10 mouse cellular contexts compared by ENCODE assay signal in genomic region chr8:124720133-124720532, GRCm38 (mm10). TPM values are rescaled to one million over a fixed set of nuclear protein-coding genes. Genes with fewer than 3 reads are reported as not detected.
A peak's percentile ranks its signal among the peaks of the same experiment; 100 is the strongest.
DNase-seq lines count a peak whose midpoint lies in the region; ATAC-seq and TF ChIP-seq lines count a peak whose summit lies in the region.
"Had no signal": no experiment of that assay in that cellular context is flagged by ENCODE, and none has a peak within 500 bp of the region (broad histone marks: within the 10 kb centered on the region; RNA-seq: fewer than 3 reads in every experiment).

No protein-coding gene starts in this region.

- peak overlapping the region; percentile 97; the same call in 1 of the 2 replicates for H3K4me3 ChIP-seq in lung, embryonic 15.5 days
- no peak overlapping the region for H3K4me3 ChIP-seq in hindbrain, postnatal 0 days (ENCODE audit: low read length)

- no peak for ATAC-seq in lung, embryonic 15.5 days (ENCODE audit: borderline replicate concordance, extremely low read depth, low FRiP score, low TSS enrichment)
- ATAC-seq in hindbrain, postnatal 0 days = no peak

- peaks cover 23% of the 10 kb centered on the region for H3K4me1 ChIP-seq in lung, embryonic 15.5 days
- peaks cover 16% of the 10 kb centered on the region for H3K4me1 ChIP-seq in hindbrain, postnatal 0 days (ENCODE audit: insufficient read depth, low read length)

- no peaks in the 10 kb centered on the region for H3K9me3 ChIP-seq in lung, embryonic 15.5 days
- no peaks in the 10 kb centered on the region for H3K9me3 ChIP-seq in hindbrain, postnatal 0 days (ENCODE audit: low read length)

- H3K27ac ChIP-seq in lung, embryonic 15.5 days = no peak overlapping the region
- H3K27ac ChIP-seq in hindbrain, postnatal 0 days = no peak overlapping the region

- no peaks in the 10 kb centered on the region for H3K36me3 ChIP-seq in lung, embryonic 15.5 days
- H3K36me3 ChIP-seq in hindbrain, postnatal 0 days (ENCODE audit: insufficient read depth, low read length) = no peaks in the 10 kb centered on the region; the same call in 1 of the 2 replicates

- peak overlapping the region; percentile 74 for H3K4me2 ChIP-seq in lung, embryonic 15.5 days
- no peak overlapping the region for H3K4me2 ChIP-seq in hindbrain, postnatal 0 days (ENCODE audit: low read depth, low read length)

- WGBS in lung, embryonic 15.5 days = 78% methylated on average over 7 of the region's 7 CpGs
- WGBS in hindbrain, postnatal 0 days = 82% methylated on average over 7 of the region's 7 CpGs

- peak; percentile 49; the same call in 1 of the 2 replicates for TF ChIP-seq CTCF in hindbrain, postnatal 0 days (IDR thresholded peaks at IDR 0.05; ENCODE audit: low read depth)

- H3K27me3 ChIP-seq in lung, embryonic 15.5 days = no peaks in the 10 kb centered on the region
- no peaks in the 10 kb centered on the region for H3K27me3 ChIP-seq in hindbrain, postnatal 0 days (ENCODE audit: insufficient read depth, low read length)

- H3K9ac ChIP-seq in lung, embryonic 15.5 days = no peak overlapping the region
- H3K9ac ChIP-seq in hindbrain, postnatal 0 days (replicated peaks; ENCODE audit: low read length) = no peak overlapping the region

- peak; percentile 28 for DNase-seq in cerebellum, adult 9-10 months
- no peak for DNase-seq in cerebellum, postnatal 36 days
- no peak for DNase-seq in lung, postnatal 10 days
- no peak for DNase-seq in hindbrain, postnatal 0 days (ENCODE audit: low spot score)
- peak; percentile 28 for DNase-seq in thymus, postnatal 0 days (ENCODE audit: low spot score)
- DNase-seq in c-Kit-positive CD71-positive TER-119-positive erythroid progenitor cells, embryonic 14.5 days (ENCODE audit: low spot score) = no peak
- no peak for DNase-seq in gastrocnemius, postnatal 10 days

RNA-seq across cellular contexts. Expression of gene Ttc13, which starts 1.6 kb away (rescaled TPM):
- 47.0 and 49.7 TPM in 2 replicates for polyA plus RNA-seq in lung, embryonic 15.5 days (2015; fragmentation: Nextera tagmentation; extraction: Ambion mirVana)
- total RNA-seq in hindbrain, postnatal 0 days (2014; rRNA removed) = 63.1 and 64.2 TPM in 2 replicates
- polyA plus RNA-seq in hindbrain, postnatal 0 days (2015; fragmentation: Nextera tagmentation; extraction: Ambion mirVana) = 57.5 and 58.6 TPM in 2 replicates
- 50.8 and 54.3 TPM in 2 replicates for polyA plus RNA-seq in thymus, postnatal 0 days (2015; fragmentation: Nextera tagmentation; extraction: Ambion mirVana)
- total RNA-seq in gastrocnemius, postnatal 10 days (2021) = 10 to 100 TPM; 21.4 to 28.4 TPM

RNA-seq across cellular contexts. Expression of gene Arv1, which starts 1.8 kb away (rescaled TPM):
- polyA plus RNA-seq in lung, embryonic 15.5 days (2015; fragmentation: Nextera tagmentation; extraction: Ambion mirVana) = 21.8 and 23.8 TPM in 2 replicates
- 11.1 and 17.5 TPM in 2 replicates for total RNA-seq in hindbrain, postnatal 0 days (2014; rRNA removed)
- polyA plus RNA-seq in hindbrain, postnatal 0 days (2015; fragmentation: Nextera tagmentation; extraction: Ambion mirVana) = 31.5 and 33.5 TPM in 2 replicates
- 20.5 and 23.3 TPM in 2 replicates for polyA plus RNA-seq in thymus, postnatal 0 days (2015; fragmentation: Nextera tagmentation; extraction: Ambion mirVana)
- total RNA-seq in gastrocnemius, postnatal 10 days (2021) = 1 to 10 TPM; 3.9 to 5.1 TPM

RNA-seq across cellular contexts. Expression of gene Fam89a, which starts 31.5 kb away (rescaled TPM):
- 11.3 and 14.4 TPM in 2 replicates for polyA plus RNA-seq in lung, embryonic 15.5 days (2015; fragmentation: Nextera tagmentation; extraction: Ambion mirVana)
- 0.25 TPM in 1 of 2 replicates, not detected in the other for total RNA-seq in hindbrain, postnatal 0 days (2014; rRNA removed)
- polyA plus RNA-seq in hindbrain, postnatal 0 days (2015; fragmentation: Nextera tagmentation; extraction: Ambion mirVana) = 0.45 and 0.87 TPM in 2 replicates
- polyA plus RNA-seq in thymus, postnatal 0 days (2015; fragmentation: Nextera tagmentation; extraction: Ambion mirVana) = 6.1 and 7.7 TPM in 2 replicates
- total RNA-seq in gastrocnemius, postnatal 10 days (2021) = under 1 TPM; 0.70 to 0.94 TPM
- total RNA-seq: common myeloid progenitor, adult 5-6 weeks; neutrophil, adult 5-6 weeks had no signal

RNA-seq across cellular contexts. Expression of gene 2310022B05Rik, which starts 57.0 kb away (rescaled TPM):
- polyA plus RNA-seq in lung, embryonic 15.5 days (2015; fragmentation: Nextera tagmentation; extraction: Ambion mirVana) = 29.9 and 30.1 TPM in 2 replicates
- 100 and 106 TPM in 2 replicates for total RNA-seq in hindbrain, postnatal 0 days (2014; rRNA removed)
- polyA plus RNA-seq in hindbrain, postnatal 0 days (2015; fragmentation: Nextera tagmentation; extraction: Ambion mirVana) = 27.0 and 30.2 TPM in 2 replicates
- polyA plus RNA-seq in thymus, postnatal 0 days (2015; fragmentation: Nextera tagmentation; extraction: Ambion mirVana) = 6.7 and 6.9 TPM in 2 replicates
- total RNA-seq in gastrocnemius, postnatal 10 days (2021) = 10 to 100 TPM; 31.7 to 42.0 TPM

Comparison
In these comparisons a context has a peak if more than half of its experiments do, and no peak if none do; other contexts are left out.
1. DNase-seq: peak in cerebellum, adult 9-10 months (single experiment) and thymus, postnatal 0 days (single experiment); none in cerebellum, postnatal 36 days (0 of 2), lung, postnatal 10 days (single experiment), hindbrain, postnatal 0 days (single experiment), c-Kit-positive CD71-positive TER-119-positive erythroid progenitor cells, embryonic 14.5 days (single experiment) and gastrocnemius, postnatal 10 days (single experiment).